Mouse (Mus musculus) c-Kit-positive CD71-positive TER-119-negative erythroid progenitor cells, embryonic 14.5 days (primary cell): ENCODE measurements around the gene Naa15.
"Not testable (repeated sequence)": the region's sequence is repeated elsewhere in the genome, so short reads cannot be mapped to it uniquely, and the experiment has no call there.

Source experiments
- DNase-seq: peaks from one replicate; pipeline ENCODE4 v3.0.0-alpha.2; 2013; ENCODE audit warnings: low read depth

The Naa15 gene

GRCm38 (mm10) chr3:51415098-51416072, at the start of gene Naa15:
Naa15 (plus strand) TSS chr3:51415148.
- DNase-seq: peak; percentile 89

- no peak for DNase-seq
Measured at GRCm38 (mm10) chr3:51365517-51365882, 49.4 kb upstream of the Naa15 start.

- DNase-seq: no peak
Measured at GRCm38 (mm10) chr3:51366926-51367325, 48.0 kb upstream of the Naa15 start.

- DNase-seq: no peak
Measured at GRCm38 (mm10) chr3:51368011-51368410, 46.9 kb upstream of the Naa15 start.

GRCm38 (mm10) chr3:51371826-51372225, 43.1 kb upstream of the Naa15 start:
- DNase-seq: no peak

GRCm38 (mm10) chr3:51372883-51373282, 42.1 kb upstream of the Naa15 start:
- no peak for DNase-seq

- no peak for DNase-seq
Measured at GRCm38 (mm10) chr3:51373544-51373943, 41.4 kb upstream of the Naa15 start.

- DNase-seq: peak; percentile 86
Measured at GRCm38 (mm10) chr3:51375307-51376265, 39.4 kb upstream of the Naa15 start.

- no peak for DNase-seq
Measured at GRCm38 (mm10) chr3:51377878-51378664, 36.9 kb upstream of the Naa15 start.

GRCm38 (mm10) chr3:51378665-51378946, 36.3 kb upstream of the Naa15 start:
- no peak for DNase-seq

- no peak for DNase-seq
Measured at GRCm38 (mm10) chr3:51379786-51380659, 34.9 kb upstream of the Naa15 start.

- no peak for DNase-seq
Measured at GRCm38 (mm10) chr3:51380660-51381014, 34.3 kb upstream of the Naa15 start.

- no peak for DNase-seq
Measured at GRCm38 (mm10) chr3:51383409-51383808, 31.5 kb upstream of the Naa15 start.

GRCm38 (mm10) chr3:51386441-51387133, 28.4 kb upstream of the Naa15 start:
- no peak for DNase-seq

GRCm38 (mm10) chr3:51387134-51387451, 27.9 kb upstream of the Naa15 start:
- no peak for DNase-seq

- no peak for DNase-seq
Measured at GRCm38 (mm10) chr3:51387868-51388381, 27.0 kb upstream of the Naa15 start.

- DNase-seq: peak; percentile 74
Measured at GRCm38 (mm10) chr3:51388904-51389303, 26.0 kb upstream of the Naa15 start.

GRCm38 (mm10) chr3:51391095-51391494, 23.9 kb upstream of the Naa15 start:
- no peak for DNase-seq

GRCm38 (mm10) chr3:51391591-51391990, 23.4 kb upstream of the Naa15 start:
- no peak for DNase-seq

GRCm38 (mm10) chr3:51393018-51393417, 21.9 kb upstream of the Naa15 start:
- DNase-seq: not testable (repeated sequence)
